Mouse (Mus musculus) limb, embryonic 12.5 days (tissue): Measurements from ENCODE around the gene Llph. TPM values are rescaled to one million over a fixed set of nuclear protein-coding genes. Genes with fewer than 3 reads are reported as not detected.

Experiments
- ATAC-seq: fragments of 200-750 bp; cut with Nextera tagmentation; 2 replicates; pipeline ENCODE4 v1.8.0; 2017; ENCODE audit warnings: low read depth, moderate TSS enrichment; ENCODE audit not compliant: insufficient number of reproducible peaks, insufficient read depth, low FRiP score, low TSS enrichment
- H3K27ac ChIP-seq: fragments of 300-500 bp; sonication (generic); 2 replicates; pipeline ENCODE4 v1.5.1; 2016; ENCODE audit warnings: mild to moderate bottlenecking, moderate library complexity
- H3K27me3 ChIP-seq: fragments of 300-500 bp; sonication (generic); 2 replicates; pipeline ENCODE4 v1.6.1; 2016; ENCODE audit warnings: mild to moderate bottlenecking, moderate library complexity
- H3K36me3 ChIP-seq: fragments of 300-500 bp; sonication (generic); 2 replicates; pipeline ENCODE4 v1.6.1; 2016; ENCODE audit warnings: mild to moderate bottlenecking, moderate library complexity
- H3K4me1 ChIP-seq: fragments of 300-500 bp; sonication (generic); replicated peaks from 2 replicates; pipeline ENCODE4 v1.6.1; 2016
- H3K4me2 ChIP-seq: fragments of 300-500 bp; sonication (generic); 2 replicates; pipeline ENCODE4 v1.6.1; 2016; ENCODE audit warnings: mild to moderate bottlenecking, moderate library complexity
- H3K4me3 ChIP-seq: fragments of 300-500 bp; sonication (generic); replicated peaks from 2 replicates; pipeline ENCODE4 v1.5.1; 2016; ENCODE audit warnings: mild to moderate bottlenecking
- H3K9ac ChIP-seq: fragments of 300-500 bp; sonication (generic); replicated peaks from 2 replicates; pipeline ENCODE4 v1.6.1; 2016; ENCODE audit warnings: mild to moderate bottlenecking, moderate library complexity
- H3K9me3 ChIP-seq: fragments of 300-500 bp; sonication (generic); 2 replicates; pipeline ENCODE4 v1.6.1; 2016; ENCODE audit warnings: mild to moderate bottlenecking, moderate library complexity
- WGBS: fragments of 180-500 bp; shearing (Covaris S2); methylation state at CpG from one replicate; pipeline ENCODE4 v1.1.7; 2016; 5-methylcytosine and 5-hydroxymethylcytosine counted together
- polyA plus RNA-seq: library from polyadenylated mRNA; unstranded; fragments of >200 nt; fragmentation: Nextera tagmentation; extraction: Ambion mirVana; gene quantifications from 2 replicates; pipeline ENCODE4 v1.2.1, GENCODE M21; 2016

Llph gene
- polyA plus RNA-seq, 1 experiment from 2014 or later: 47.7 TPM

- H3K4me3 ChIP-seq: no peak overlapping the region
- WGBS: 88% methylated on average over 7 of the region's 7 CpGs
- H3K27ac ChIP-seq: no peak overlapping the region
- ATAC-seq: no peak
- H3K4me1 ChIP-seq: no peaks in the 10 kb centered on the region
- H3K36me3 ChIP-seq: peaks cover 29% of the 10 kb centered on the region
- no peaks in the 10 kb centered on the region for H3K27me3 ChIP-seq
- H3K4me2 ChIP-seq: no peak overlapping the region
- no peak overlapping the region for H3K9ac ChIP-seq
- no peaks in the 10 kb centered on the region for H3K9me3 ChIP-seq
Observed at GRCm38 (mm10) chr10:120220776-120221175, 6.1 kb upstream of the Llph start.

- H3K4me3 ChIP-seq: no peak overlapping the region
- WGBS: 33% methylated on average over 5 of the region's 5 CpGs
- no peaks in the 10 kb centered on the region for H3K9me3 ChIP-seq
- H3K4me2 ChIP-seq: no peak overlapping the region
- H3K9ac ChIP-seq: no peak overlapping the region
- ATAC-seq: no peak
- H3K27ac ChIP-seq: no peak overlapping the region
- peaks cover 47% of the 10 kb centered on the region for H3K36me3 ChIP-seq
- H3K27me3 ChIP-seq: no peaks in the 10 kb centered on the region
- peaks cover 22% of the 10 kb centered on the region for H3K4me1 ChIP-seq
Observed at GRCm38 (mm10) chr10:120231718-120232117, 4.8 kb downstream of the Llph start.

- no peaks in the 10 kb centered on the region for H3K9me3 ChIP-seq
- H3K36me3 ChIP-seq: peaks cover 40% of the 10 kb centered on the region
- H3K4me3 ChIP-seq: no peak overlapping the region
- no peak overlapping the region for H3K27ac ChIP-seq
- H3K4me2 ChIP-seq: peak overlapping the region; percentile 8; the same call in 1 of the 2 replicates
- 28% methylated on average over 18 of the region's 18 CpGs for WGBS
- H3K27me3 ChIP-seq: no peaks in the 10 kb centered on the region
- no peak for ATAC-seq
- H3K9ac ChIP-seq: no peak overlapping the region; the same call in 1 of the 2 replicates
- peaks cover 19% of the 10 kb centered on the region for H3K4me1 ChIP-seq
Observed at GRCm38 (mm10) chr10:120233655-120234367, 6.9 kb downstream of the Llph start.

GRCm38 (mm10) chr10:120236855-120237254, 10.0 kb downstream of the Llph start:
- Histone ChIP-seq H3K27ac (no peak overlapping the region), H3K36me3 (peaks cover 14% of the 10 kb centered on the region; the same call in 1 of the 2 replicates), H3K9me3 (no peaks in the 10 kb centered on the region), H3K27me3 (no peaks in the 10 kb centered on the region), H3K4me2 (no peak overlapping the region), H3K9ac (no peak overlapping the region), H3K4me3 (no peak overlapping the region), H3K4me1 (peaks cover 38% of the 10 kb centered on the region)
- ATAC-seq: 0 out of 2 replicates have a peak, but pooled peaks have one; percentile 8
- WGBS: 53% methylated on average over 9 of the region's 9 CpGs

GRCm38 (mm10) chr10:120238241-120238640, 11.4 kb downstream of the Llph start:
- H3K27ac ChIP-seq: no peak overlapping the region
- H3K36me3 ChIP-seq: no peaks in the 10 kb centered on the region
- no peaks in the 10 kb centered on the region for H3K9me3 ChIP-seq
- no peak overlapping the region for H3K4me3 ChIP-seq
- H3K4me2 ChIP-seq: no peak overlapping the region
- H3K27me3 ChIP-seq: no peaks in the 10 kb centered on the region
- H3K9ac ChIP-seq: no peak overlapping the region
- WGBS: 89% methylated on average over 8 of the region's 8 CpGs
- peaks cover 44% of the 10 kb centered on the region for H3K4me1 ChIP-seq
- ATAC-seq: no peak

GRCm38 (mm10) chr10:120239476-120239875, 12.6 kb downstream of the Llph start:
- Histone ChIP-seq H3K9me3 (no peaks in the 10 kb centered on the region), H3K9ac (no peak overlapping the region), H3K4me2 (no peak overlapping the region), H3K27ac (no peak overlapping the region), H3K36me3 (no peaks in the 10 kb centered on the region), H3K4me3 (no peak overlapping the region), H3K27me3 (no peaks in the 10 kb centered on the region), H3K4me1 (peaks cover 38% of the 10 kb centered on the region)
- WGBS: 63% methylated on average over 6 of the region's 6 CpGs
- no peak for ATAC-seq

GRCm38 (mm10) chr10:120242421-120242820, 15.6 kb downstream of the Llph start:
- H3K27ac ChIP-seq: no peak overlapping the region
- no peaks in the 10 kb centered on the region for H3K36me3 ChIP-seq
- WGBS: 17% methylated on average over 6 of the region's 6 CpGs
- no peak for ATAC-seq
- peaks cover 63% of the 10 kb centered on the region for H3K4me1 ChIP-seq
- H3K9ac ChIP-seq: no peak overlapping the region
- no peak overlapping the region for H3K4me2 ChIP-seq
- no peaks in the 10 kb centered on the region for H3K9me3 ChIP-seq
- H3K27me3 ChIP-seq: no peaks in the 10 kb centered on the region
- no peak overlapping the region for H3K4me3 ChIP-seq

- Histone ChIP-seq H3K4me3 (no peak overlapping the region), H3K27ac (peak overlapping the region; percentile 91; the same call in 1 of the 2 replicates), H3K4me2 (peak overlapping the region; percentile 51), H3K4me1 (peaks cover 52% of the 10 kb centered on the region), H3K36me3 (no peaks in the 10 kb centered on the region), H3K9me3 (peaks cover 4% of the 10 kb centered on the region; the same call in 1 of the 2 replicates), H3K27me3 (no peaks in the 10 kb centered on the region), H3K9ac (no peak overlapping the region)
- 44% methylated on average over 5 of the region's 5 CpGs for WGBS
- ATAC-seq: no peak
Observed at GRCm38 (mm10) chr10:120245681-120246080, 18.8 kb downstream of the Llph start.

GRCm38 (mm10) chr10:120246994-120247750, 20.3 kb downstream of the Llph start:
- H3K4me3 ChIP-seq: peak overlapping the region; percentile 19
- no peak; the same call in none of the 2 replicates for ATAC-seq
- H3K27ac ChIP-seq: peak overlapping the region; percentile 91
- H3K36me3 ChIP-seq: no peaks in the 10 kb centered on the region
- H3K27me3 ChIP-seq: no peaks in the 10 kb centered on the region
- H3K9me3 ChIP-seq: peaks cover 4% of the 10 kb centered on the region; the same call in 1 of the 2 replicates
- H3K4me2 ChIP-seq: peak overlapping the region; percentile 51
- WGBS: 10% methylated on average over 9 of the region's 9 CpGs
- peak overlapping the region; percentile 42; the same call in 1 of the 2 replicates for H3K9ac ChIP-seq
- H3K4me1 ChIP-seq: peaks cover 63% of the 10 kb centered on the region

- Histone ChIP-seq H3K27me3 (peaks cover 5% of the 10 kb centered on the region; the same call in 1 of the 2 replicates), H3K4me2 (no peak overlapping the region), H3K27ac (no peak overlapping the region), H3K9me3 (peaks cover 4% of the 10 kb centered on the region; the same call in 1 of the 2 replicates), H3K9ac (no peak overlapping the region), H3K4me1 (peaks cover 63% of the 10 kb centered on the region), H3K36me3 (no peaks in the 10 kb centered on the region), H3K4me3 (no peak overlapping the region)
- no peak for ATAC-seq
- WGBS: 28% methylated on average over 11 of the region's 11 CpGs
Observed at GRCm38 (mm10) chr10:120250911-120251683, 24.2 kb downstream of the Llph start.

- no peak overlapping the region for H3K9ac ChIP-seq
- no peak overlapping the region; the same call in 1 of the 2 replicates for H3K4me2 ChIP-seq
- WGBS: 33% methylated on average over 4 of the region's 4 CpGs
- no peaks in the 10 kb centered on the region for H3K36me3 ChIP-seq
- peak overlapping the region; percentile 70 for H3K27ac ChIP-seq
- H3K9me3 ChIP-seq: peaks cover 4% of the 10 kb centered on the region; the same call in 1 of the 2 replicates
- ATAC-seq: no peak
- H3K4me1 ChIP-seq: peaks cover 56% of the 10 kb centered on the region
- peaks cover 5% of the 10 kb centered on the region; the same call in 1 of the 2 replicates for H3K27me3 ChIP-seq
- H3K4me3 ChIP-seq: no peak overlapping the region
Observed at GRCm38 (mm10) chr10:120251791-120252190, 24.9 kb downstream of the Llph start.
